Mouse (Mus musculus) mouse embryonic stem cell (cell line): Measurements from ENCODE around the gene Smim24.

Experiments used
- in situ Hi-C, 2 experiments: fragments of 300-500 bp; cut with MboI; formaldehyde crosslinking; loops; 1 replicate in 1 of 2; 3 replicates in 1 of 2; pipeline ENCODE4 v1.14.3; 2019 to 2020; ENCODE audit warnings: low sequenced_read_pairs in 2 of 2, low pct_unique_long_range_greater_than_20kb in 1 of 2, mixed read lengths in 1 of 2; ENCODE audit not compliant: unreplicated experiment in 1 of 2

Smim24 gene

DNA sequence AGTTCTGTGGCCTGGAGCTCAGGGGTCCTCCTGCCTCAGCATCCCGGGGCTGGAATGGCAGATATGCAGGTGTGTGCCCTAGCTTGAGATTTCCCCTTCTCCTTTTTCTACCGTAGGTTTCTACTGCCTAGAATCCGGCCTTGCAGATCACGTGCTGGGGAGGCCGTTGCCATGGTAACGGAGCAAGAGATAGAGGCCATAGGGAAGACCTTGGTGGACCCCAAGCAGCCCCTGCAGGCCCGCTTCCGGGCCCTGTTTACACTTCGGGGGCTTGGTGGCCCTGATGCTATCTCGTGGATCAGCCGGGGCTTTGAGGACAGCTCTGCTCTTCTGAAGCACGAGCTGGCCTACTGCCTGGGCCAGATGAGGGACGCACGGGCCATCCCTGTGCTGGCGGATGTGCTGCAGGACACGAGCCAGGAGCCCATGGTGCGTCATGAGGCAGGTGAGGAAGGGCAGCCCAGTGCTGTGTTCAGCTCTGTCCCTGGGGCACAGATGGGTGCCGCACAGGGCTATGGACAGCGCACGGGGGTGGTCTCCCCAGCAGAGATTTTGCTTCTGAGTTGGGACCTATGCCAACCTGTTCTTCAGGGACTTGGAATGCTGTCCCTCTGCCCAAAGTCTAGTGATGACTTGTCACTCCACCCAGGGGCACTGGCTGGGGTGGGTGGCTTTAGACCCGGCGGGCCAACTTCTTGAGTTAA is 7.1 kb upstream of the Smim24 start:
- in situ Hi-C loops, result no loop called here

DNA sequence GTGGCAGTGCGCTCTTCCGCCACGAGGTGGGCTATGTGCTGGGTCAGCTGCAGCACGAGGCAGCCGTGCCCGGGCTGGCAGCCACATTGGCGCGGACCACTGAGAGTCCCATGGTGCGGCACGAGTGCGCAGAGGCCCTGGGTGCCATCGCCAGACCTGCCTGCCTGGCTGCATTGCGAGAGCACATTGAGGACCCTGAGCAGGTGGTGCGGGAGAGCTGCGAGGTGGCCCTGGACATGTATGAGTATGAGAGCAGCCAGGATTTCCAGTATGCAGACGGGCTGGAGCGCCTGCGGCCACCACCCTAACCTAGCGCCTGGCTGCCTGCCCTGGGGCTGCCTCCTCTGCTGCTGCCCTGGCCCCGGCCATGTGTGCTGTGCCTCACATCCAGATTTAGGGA is 5.1 kb upstream of the Smim24 start:
- in situ Hi-C loops, result no loop called here

GRCm38 (mm10) chr10:81388505-81389055 is 4.3 kb upstream of the Smim24 start, which contains the start of gene Gm48552:
Gene Gm48552 (plus strand): TSS chr10:81389005.
- in situ Hi-C loops, result no loop called here

GRCm38 (mm10) chr10:81389373-81389772 is 3.5 kb upstream of the Smim24 start:
- in situ Hi-C loops, result no loop called here

DNA sequence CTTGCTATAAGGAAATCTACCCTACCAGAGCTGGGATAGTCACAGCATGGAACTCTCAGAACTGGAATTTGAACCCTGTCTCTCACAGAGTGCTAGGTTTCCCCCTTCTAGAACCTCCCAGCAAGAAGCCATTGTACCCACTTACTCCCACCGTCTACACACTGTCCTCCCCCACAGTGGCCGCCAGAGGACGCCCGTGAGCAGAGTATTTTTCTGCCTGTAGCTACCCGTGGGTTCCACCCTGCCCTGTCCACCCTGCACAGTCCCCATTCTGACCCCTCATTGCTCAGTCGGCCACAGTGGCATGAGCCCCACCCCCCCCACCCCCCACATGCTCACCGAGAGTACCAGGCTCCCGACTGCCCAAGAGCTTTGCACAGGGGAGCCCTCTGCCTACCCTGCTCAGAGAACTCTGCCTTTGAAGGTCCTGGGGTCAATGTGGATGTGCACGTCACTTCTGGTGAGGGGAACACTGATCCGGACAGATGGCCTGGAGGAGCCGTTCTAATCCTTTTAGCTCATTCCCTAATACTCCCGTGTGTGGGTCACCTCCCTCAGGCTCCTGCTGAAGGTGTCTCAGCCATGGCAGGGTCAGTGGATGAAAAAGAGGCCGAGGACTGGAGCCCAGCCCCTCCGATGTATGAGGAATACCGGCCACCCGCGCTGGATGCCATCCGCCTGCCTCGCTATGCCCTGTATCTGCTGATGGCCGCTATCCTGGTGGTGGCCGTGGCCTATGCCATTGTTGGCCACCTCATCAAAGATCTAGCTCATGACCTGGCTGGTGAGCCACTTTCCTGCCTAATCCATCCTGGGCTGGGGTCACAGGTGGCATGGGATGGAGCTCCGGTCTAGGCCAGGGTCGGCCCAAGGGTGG is 2.8 kb upstream of the Smim24 start:
- in situ Hi-C loops, result loop anchor here in 1 of 2 experiments (5.0 kb wide), 1 partner anchor 62 kb away; no protein-coding TSS in a partner anchor

DNA sequence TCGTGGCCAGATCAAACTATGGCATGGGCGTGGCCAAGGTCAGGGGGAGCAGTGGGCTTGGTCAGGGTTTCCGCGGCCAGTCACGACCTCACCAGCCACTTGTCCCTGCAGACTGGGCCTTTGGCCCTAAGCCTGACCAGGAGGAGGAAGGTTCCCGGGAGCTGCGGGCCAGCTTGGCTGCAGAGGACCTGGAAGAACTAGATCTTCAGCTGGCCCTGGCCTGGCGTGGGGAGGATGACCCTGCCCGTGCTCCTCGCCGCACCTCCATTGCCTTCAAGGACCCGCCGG is 2.2 kb upstream of the Smim24 start:
- in situ Hi-C loops, result loop anchor here in 1 of 2 experiments (5.0 kb wide), 1 partner anchor 62 kb away; no protein-coding TSS in a partner anchor

GRCm38 (mm10) chr10:81392270-81392669 is 581 bp upstream of the Smim24 start:
- in situ Hi-C loops, result loop anchor here in 1 of 2 experiments (5.0 kb wide), 1 partner anchor 60 kb away; no protein-coding TSS in a partner anchor

DNA sequence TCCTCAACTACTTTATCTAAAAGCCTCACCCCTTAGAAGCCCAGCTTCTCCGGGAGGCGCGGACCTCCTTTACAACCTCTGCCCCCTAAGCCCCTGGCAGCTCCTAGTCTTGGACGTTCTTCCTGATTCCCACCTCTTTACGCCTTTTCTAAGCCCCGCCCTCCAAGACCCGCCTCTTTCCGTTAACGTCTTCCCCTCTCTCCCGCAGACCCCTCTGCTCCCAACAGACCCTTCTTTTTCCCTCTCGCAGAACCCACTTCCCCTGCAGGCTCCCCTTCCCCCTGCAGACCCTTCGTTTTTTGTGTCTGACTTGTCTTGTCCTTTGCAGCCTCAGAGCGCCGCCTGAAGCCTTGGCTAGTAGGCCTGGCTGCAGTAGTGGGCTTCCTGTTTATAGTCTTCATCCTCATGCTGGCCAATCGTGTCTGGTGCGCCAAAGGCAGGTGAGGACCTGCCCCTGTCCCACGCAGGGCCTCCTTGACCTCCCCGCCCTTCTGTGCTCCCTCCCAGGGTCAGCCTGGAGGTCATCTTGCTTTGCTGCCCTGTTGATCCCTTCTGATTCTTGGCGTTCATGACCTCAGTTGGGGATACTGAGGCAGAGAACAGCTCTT is 709 bp downstream of the Smim24 start:
- in situ Hi-C loops, result loop anchor here in 1 of 2 experiments (5.0 kb wide), 1 partner anchor 59 kb away; no protein-coding TSS in a partner anchor

GRCm38 (mm10) chr10:81395127-81395526 is 2.3 kb downstream of the Smim24 start:
- in situ Hi-C loops, result loop anchor here (5.0 kb wide), 2 partner anchors 57 to 132 kb away; no protein-coding TSS in a partner anchor

GRCm38 (mm10) chr10:81395865-81396264 is 3.0 kb downstream of the Smim24 start:
- in situ Hi-C loops, result loop anchor here (5.0 kb wide), 2 partner anchors 56 to 131 kb away; no protein-coding TSS in a partner anchor

GRCm38 (mm10) chr10:81396749-81397148 is 3.9 kb downstream of the Smim24 start:
- in situ Hi-C loops, result loop anchor here (5.0 kb wide), 2 partner anchors 56 to 131 kb away; no protein-coding TSS in a partner anchor

DNA sequence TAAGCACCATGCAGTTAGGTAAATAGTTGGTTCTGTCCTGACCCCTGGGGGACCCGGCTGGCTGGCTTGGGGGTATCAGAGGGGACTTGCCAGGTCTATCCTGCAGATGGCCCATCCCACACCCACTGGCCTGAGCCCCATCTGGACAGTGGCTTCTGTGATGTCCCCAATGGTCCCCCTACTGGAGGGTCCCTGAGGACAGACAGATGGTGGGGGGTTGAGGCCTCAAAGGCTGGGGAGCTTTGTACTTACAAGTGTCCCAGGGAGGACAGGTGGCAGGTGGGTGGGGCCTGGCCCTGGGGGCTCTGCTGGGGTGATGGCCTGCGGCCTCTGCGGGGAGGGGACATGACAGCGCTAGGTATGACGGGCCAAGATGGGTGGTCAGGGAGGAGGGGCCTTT is 6.4 kb downstream of the Smim24 start:
- in situ Hi-C loops, result loop anchor here (5.0 kb wide), 2 partner anchors 53 to 128 kb away; no protein-coding TSS in a partner anchor

DNA sequence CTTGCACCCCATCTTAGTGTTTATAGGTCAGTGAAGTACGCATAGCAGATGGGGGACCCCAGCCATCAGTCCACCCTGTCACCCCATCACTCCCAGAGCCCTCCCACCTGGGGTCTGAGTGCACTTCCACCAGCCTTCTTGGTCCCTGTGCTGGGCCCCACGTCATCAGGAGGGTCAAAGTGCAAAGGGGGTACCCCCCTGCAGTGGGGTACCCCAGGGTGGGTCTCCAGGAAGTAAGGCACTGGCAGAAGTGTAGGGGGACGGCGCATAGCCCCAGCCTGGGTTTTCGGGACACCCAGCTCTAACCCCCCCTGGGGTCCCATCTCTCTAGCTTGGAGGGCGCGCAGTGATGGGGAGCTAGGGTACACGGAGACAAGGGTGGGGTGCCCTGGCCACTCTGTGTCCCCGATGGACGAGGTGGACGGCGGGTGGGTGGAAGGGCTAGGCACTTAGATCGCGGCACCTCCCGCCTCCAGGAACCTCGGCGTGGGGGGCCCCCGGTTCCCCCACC is 7.0 kb downstream of the Smim24 start:
- in situ Hi-C loops, result loop anchor here (5.0 kb wide), 2 partner anchors 52 to 127 kb away; no protein-coding TSS in a partner anchor

- in situ Hi-C loops, result no loop called here
Measured at GRCm38 (mm10) chr10:81400371-81401204, 7.7 kb downstream of the Smim24 start.

GRCm38 (mm10) chr10:81401205-81401520 is 8.3 kb downstream of the Smim24 start:
- in situ Hi-C loops, result no loop called here

DNA sequence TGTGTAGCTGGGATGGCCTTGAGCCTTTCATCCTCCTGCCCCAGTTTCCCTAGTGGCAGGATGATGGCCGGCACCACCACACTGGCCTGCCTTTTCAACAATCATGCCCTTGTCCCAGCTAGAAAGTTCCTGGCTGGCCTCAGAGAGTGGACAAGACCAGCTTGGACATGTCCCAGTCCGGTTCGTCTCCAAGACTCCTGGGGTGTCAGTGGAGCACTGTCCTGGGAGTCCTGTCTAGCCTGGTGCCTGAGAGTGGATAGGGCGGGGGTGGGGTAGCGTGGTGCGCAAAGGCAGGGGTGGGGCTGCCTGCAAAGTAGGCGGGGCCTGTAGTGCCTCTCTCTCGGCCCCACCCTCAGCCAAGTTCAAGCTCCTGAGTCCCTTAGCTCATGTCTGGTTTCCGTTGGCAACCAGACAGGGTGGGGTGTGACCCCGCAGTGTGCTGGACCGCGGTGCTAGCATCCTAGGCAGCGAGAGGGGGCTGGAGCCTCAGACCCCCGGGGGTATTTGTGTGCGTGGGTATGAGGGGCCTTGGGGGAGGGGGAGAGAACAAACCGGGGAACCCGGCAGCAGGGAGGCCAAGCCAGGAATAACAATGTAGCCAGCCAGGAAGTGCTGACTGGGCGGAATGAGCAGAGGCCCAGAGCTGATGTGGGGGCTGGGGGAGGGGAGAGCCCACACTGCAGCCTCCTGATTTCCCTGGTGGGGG is 8.8 kb downstream of the Smim24 start:
- in situ Hi-C loops, result no loop called here

DNA sequence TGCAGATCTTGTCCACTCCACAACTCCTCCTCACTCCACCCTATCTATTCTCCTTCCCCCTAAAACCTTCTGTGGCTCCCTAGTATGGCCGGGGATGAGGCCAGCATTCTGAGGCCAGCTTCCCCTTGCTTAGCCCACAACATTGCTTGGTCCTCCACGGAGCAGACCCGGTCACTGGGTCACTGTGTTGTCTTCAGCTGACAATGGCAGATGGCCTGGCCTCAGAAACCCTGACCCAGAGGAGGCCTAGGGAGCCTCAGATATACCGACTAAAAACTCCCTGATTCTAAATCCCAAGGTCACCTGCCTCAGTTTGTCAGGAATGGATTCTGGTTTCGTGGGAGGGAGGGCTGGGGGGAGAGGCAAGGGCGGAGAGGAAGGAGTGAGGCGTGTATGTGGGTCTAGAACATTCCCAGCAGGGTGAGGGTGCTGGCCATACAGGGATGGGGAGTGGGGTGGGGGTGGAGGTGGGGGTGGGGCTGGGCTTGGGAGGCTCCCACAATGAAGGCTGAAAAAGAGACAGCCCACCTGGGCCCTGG is 9.4 kb downstream of the Smim24 start:
- in situ Hi-C loops, result no loop called here
